Mouse (Mus musculus) embryo, embryonic 11 days (tissue): ENCODE measurements around the gene Hyal5.
A peak's percentile ranks its signal among the peaks of the same experiment; 100 is the strongest.

Experiments used
- DNase-seq: peaks from one replicate; pipeline ENCODE4 v3.0.0-alpha.2; 2015

Hyal5 gene

GRCm38 (mm10) chr6:24857697-24858096 is at the start of gene Hyal5:
Gene Hyal5, plus strand, starts transcription at chr6:24857997.
- DNase-seq = no peak

DNA sequence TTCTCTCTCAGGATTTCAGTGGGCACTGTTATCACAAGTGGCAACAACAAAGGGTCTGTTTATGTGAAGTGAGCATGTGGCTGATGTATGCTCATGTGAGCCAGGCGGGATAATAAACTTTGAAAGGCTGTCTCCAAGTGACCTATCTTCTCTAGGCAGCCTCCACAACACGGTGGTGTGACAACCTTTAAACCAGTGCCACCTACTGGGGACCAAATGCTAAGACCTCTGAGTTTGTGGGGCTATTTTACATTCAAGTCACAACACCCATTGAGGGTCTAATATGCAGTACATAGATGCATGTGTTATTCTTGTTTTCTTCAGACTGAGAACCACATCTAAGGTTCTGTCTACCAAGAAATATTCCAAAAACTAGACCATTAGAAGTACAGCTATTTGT is 35.7 kb upstream of the Hyal5 start:
- DNase-seq = no peak

GRCm38 (mm10) chr6:24860320-24860719 is 2.5 kb downstream of the Hyal5 start:
- DNase-seq = peak; percentile 11

- DNase-seq = no peak
These were observed 5.9 kb downstream of the Hyal5 start for GRCm38 (mm10) chr6:24863649-24864048.

GRCm38 (mm10) chr6:24894146-24894873 is 36.5 kb downstream of the Hyal5 start:
- DNase-seq = peak; percentile 49

- no peak for DNase-seq
These were observed 37.0 kb downstream of the Hyal5 start for GRCm38 (mm10) chr6:24894874-24895183.

GRCm38 (mm10) chr6:24905101-24905500 is 47.3 kb downstream of the Hyal5 start:
- no peak for DNase-seq

GRCm38 (mm10) chr6:24907824-24908223 is 50.0 kb downstream of the Hyal5 start:
- DNase-seq = no peak

GRCm38 (mm10) chr6:24910016-24910727 is 52.4 kb downstream of the Hyal5 start:
- no peak for DNase-seq

- DNase-seq = no peak
These were observed 52.9 kb downstream of the Hyal5 start for GRCm38 (mm10) chr6:24910728-24911105.

GRCm38 (mm10) chr6:24913591-24913990 is 55.8 kb downstream of the Hyal5 start:
- no peak for DNase-seq

DNA sequence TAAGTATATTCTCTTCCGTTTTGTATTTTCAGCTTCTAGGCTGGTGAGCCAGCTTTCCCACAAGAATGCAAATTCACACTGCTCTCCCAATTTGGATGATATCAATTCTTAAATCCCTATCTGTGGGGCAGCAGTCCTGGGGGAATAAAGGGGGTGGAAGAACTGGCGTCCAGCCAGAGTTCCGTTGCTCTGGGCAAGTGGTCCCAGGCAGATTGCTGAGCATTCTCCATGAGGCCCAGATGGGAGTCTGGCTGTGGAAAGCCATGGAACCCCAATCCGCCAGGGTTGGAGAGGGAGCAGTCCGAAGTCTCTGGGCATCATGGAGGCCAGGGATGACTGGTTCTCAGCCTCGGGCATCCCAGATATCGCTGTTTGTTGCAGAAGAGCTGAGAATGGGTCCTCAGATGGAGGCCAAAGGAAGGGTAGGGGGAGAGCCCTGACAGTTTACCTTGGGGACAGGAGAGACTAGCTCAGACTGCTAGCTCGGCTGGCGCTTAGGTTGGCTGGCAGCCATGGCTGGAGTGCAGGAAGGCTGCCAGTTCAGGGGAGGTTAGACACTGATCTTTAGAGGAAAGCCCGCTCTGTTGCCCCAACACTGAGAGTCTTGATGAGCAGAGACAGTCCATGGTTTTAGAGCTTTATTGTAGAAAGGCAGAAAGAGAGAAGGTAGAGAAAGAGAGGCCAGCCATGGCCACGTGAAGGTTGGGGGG is 67.4 kb downstream of the Hyal5 start:
- DNase-seq = no peak
